Mouse (Mus musculus): ENCODE data around the gene Gpsm3. TPM values are rescaled to one million over a fixed set of nuclear protein-coding genes. Genes with fewer than 3 reads are reported as not detected.

Gene Gpsm3
- polyA plus RNA-seq, 1 experiment from 2014 or later, result 18.5 TPM

DNA sequence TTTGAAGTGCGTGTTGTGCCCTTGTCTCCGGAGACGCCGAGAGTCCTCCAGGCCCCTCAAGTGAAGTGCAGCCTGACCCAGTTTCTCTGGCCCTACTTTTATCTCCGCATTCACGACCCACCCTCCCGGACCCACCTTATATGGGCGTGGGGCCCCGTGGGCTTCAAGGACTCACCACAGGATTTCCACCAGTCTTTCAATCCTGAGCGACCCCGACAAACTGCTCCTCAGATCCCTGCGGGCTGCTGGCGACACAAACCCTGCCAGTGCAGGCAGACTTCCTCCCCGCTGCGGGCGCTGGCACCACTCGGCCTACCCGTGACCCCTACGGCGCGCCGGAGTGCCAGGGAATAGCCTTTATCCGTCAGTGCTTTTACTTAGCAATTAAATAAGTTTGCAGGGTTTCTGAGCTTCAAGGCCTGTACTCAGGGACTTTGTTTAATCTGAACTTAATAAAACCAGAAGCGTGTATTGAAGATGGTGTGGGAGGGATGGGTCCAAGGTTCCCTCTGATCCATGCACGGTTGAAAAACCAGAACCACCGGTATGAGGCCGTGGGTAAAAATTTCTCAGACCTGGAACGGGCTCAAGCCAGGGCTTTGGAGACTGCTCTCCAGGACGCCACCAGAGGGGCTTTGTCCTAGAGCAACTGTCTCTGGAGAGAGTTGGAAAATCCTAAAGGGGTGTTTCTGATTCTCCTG lies 38.5 kb downstream of the Gpsm3 start, which contains the start of gene Ppt2:
Gene Ppt2 (minus strand): TSS at position 568 of the 701 bp plus-strand sequence.
- H3K4me1 ChIP-seq (ENCODE audit: control insufficient read depth, insufficient read depth, low read length), result peaks cover 28% of the 10 kb centered on the region
- H3K36me3 ChIP-seq (ENCODE audit: control insufficient read depth, insufficient read depth), result peaks cover under 1% of the 10 kb centered on the region; the same call in 1 of the 2 replicates

DNA sequence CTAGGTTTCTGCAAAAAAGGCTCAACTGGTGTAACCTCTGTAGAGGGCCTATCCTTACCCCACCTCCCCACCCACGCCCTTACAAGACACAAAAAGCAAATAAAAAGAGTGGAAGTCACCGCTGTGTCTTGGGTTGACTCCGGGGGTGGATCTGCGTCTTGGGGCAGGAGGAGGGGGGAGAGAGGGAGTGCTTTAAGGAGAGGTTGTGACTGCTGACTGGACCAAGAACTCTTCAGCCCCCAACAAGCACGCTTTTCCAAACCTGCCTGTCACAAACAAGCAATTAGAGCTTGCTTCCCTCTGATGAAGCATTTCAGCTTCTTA lies 39.0 kb downstream of the Gpsm3 start:
- Histone ChIP-seq H3K4me2 (ENCODE audit: low read depth, low read length) (peak overlapping the region; percentile 78), H3K4me1 (ENCODE audit: control insufficient read depth, insufficient read depth, low read length) (peaks cover 28% of the 10 kb centered on the region), H3K27me3 (ENCODE audit: control insufficient read depth, insufficient read depth, low read length) (peaks cover 31% of the 10 kb centered on the region), H3K4me3 (ENCODE audit: low read length) (peak overlapping the region; percentile 83; the same call in 1 of the 2 replicates), H3K27ac (ENCODE audit: low read length) (peak overlapping the region; percentile 96), H3K9me3 (replicated peaks; ENCODE audit: control insufficient read depth, low read length) (no peaks in the 10 kb centered on the region), H3K9ac (ENCODE audit: low read length) (peak overlapping the region; percentile 84), H3K36me3 (ENCODE audit: control insufficient read depth, insufficient read depth) (no peaks in the 10 kb centered on the region)
- no peak for ATAC-seq (replicated peaks; ENCODE audit: extremely low read depth, insufficient read depth, low FRiP score)
- 51% methylated on average over 5 of the region's 5 CpGs for WGBS

More for the DNA sequence above, 38.5 kb downstream of the Gpsm3 start, which contains the start of gene Ppt2:
- H3K9me3 ChIP-seq (replicated peaks; ENCODE audit: control insufficient read depth, low read length), result no peaks in the 10 kb centered on the region
- WGBS, result 4% methylated on average over 29 of the region's 29 CpGs
- peaks cover 25% of the 10 kb centered on the region for H3K27me3 ChIP-seq (ENCODE audit: control insufficient read depth, insufficient read depth, low read length)
- H3K9ac ChIP-seq (ENCODE audit: low read length), result peak within 1 kb of the TSS; percentile 84
- ATAC-seq (replicated peaks; ENCODE audit: extremely low read depth, insufficient read depth, low FRiP score), result peak; percentile 11; the same call in 1 of the 2 replicates
- H3K4me2 ChIP-seq (ENCODE audit: low read depth, low read length), result peak within 1 kb of the TSS; percentile 78
- peak within 1 kb of the TSS; percentile 83 for H3K4me3 ChIP-seq (ENCODE audit: low read length)
- peak within 1 kb of the TSS; percentile 96 for H3K27ac ChIP-seq (ENCODE audit: low read length)

DNA sequence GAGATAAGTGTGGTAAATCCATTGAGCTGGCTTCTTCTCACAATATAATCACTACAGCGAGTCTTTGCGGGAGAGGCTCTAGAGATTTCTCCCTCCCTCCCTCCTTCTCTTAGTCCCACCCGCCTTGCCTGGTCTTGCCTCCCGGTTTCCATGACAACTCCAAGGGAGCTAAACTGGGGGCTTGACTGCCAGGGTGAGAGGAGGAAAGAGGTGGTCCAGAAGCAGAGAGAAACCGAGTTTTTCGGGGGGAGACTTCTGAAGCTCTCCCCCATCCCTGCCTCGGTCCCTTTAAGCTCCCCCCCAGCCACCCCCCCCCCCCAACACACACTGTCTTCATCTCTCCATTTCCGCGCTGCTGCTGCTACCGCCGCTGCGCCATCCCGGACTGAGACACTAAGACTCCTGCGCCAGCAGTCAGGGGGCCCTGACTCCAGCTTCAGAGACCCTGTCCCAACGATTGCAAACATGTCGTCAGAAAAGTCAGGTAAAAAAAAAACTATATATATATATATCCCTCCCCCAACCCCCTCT lies 39.7 kb downstream of the Gpsm3 start, which contains the start of gene Prrt1:
Gene Prrt1 (plus strand): TSS at position 313 of the 531 bp plus-strand sequence.
- H3K4me1 ChIP-seq (ENCODE audit: control insufficient read depth, insufficient read depth, low read length), result peaks cover 28% of the 10 kb centered on the region
- peak within 1 kb of the TSS; percentile 84 for H3K9ac ChIP-seq (ENCODE audit: low read length)
- no peak for ATAC-seq (replicated peaks; ENCODE audit: extremely low read depth, insufficient read depth, low FRiP score)
- peak within 1 kb of the TSS; percentile 78 for H3K4me2 ChIP-seq (ENCODE audit: low read depth, low read length)
- peak within 1 kb of the TSS; percentile 96 for H3K27ac ChIP-seq (ENCODE audit: low read length)
- peaks cover 31% of the 10 kb centered on the region for H3K27me3 ChIP-seq (ENCODE audit: control insufficient read depth, insufficient read depth, low read length)
- 6% methylated on average over 16 of the region's 16 CpGs for WGBS
- H3K4me3 ChIP-seq (ENCODE audit: low read length), result peak within 1 kb of the TSS; percentile 83
- H3K9me3 ChIP-seq (replicated peaks; ENCODE audit: control insufficient read depth, low read length), result no peaks in the 10 kb centered on the region
- no peaks in the 10 kb centered on the region for H3K36me3 ChIP-seq (ENCODE audit: control insufficient read depth, insufficient read depth)

DNA sequence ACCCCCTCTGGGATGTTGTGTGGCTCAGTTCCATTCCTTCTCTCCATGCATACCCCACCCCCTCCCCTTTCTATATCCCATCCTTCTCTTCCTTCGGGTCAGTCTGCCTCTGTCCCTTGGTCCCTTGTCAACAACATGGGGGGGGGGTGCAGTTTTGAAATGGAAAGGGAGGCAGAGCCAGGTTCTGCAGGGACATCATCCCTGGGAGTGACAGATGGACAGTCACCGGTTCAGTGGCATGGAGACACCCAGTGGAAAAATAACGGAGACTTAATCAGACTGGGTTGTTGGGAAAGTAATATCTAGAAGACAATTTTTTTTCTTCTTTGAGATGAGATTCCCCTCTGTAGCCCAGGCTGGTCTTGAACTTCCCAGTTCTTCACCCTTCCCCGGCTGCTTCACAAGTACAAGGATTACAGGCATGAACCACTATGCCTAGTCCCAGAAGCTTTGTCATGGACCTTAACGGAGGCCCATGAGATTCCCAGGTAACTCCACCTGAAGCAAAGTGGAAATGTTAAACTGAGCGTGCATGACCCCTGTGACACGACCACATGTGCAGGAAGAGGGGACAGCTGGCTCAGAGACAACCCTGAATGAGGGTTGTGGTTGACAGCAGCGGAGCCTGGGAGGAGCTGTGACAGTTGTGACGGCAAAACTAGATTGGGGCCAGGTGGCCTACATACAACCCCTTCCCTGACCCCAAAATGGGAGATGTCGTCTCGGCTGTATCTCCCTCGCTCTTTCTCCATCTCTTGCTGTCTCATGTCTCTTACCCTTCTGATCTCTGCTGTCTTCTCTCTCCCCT lies 40.4 kb downstream of the Gpsm3 start:
- H3K4me3 ChIP-seq (ENCODE audit: low read length), result peak overlapping the region; percentile 47
- H3K27ac ChIP-seq (ENCODE audit: low read length), result peak overlapping the region; percentile 30; the same call in 1 of the 2 replicates
- H3K4me1 ChIP-seq (ENCODE audit: control insufficient read depth, insufficient read depth, low read length), result peaks cover 28% of the 10 kb centered on the region
- no peak for ATAC-seq (replicated peaks; ENCODE audit: extremely low read depth, insufficient read depth, low FRiP score)
- H3K4me2 ChIP-seq (ENCODE audit: low read depth, low read length), result peak overlapping the region; percentile 78
- peaks cover 31% of the 10 kb centered on the region for H3K27me3 ChIP-seq (ENCODE audit: control insufficient read depth, insufficient read depth, low read length)
- H3K9ac ChIP-seq (ENCODE audit: low read length), result no peak overlapping the region
- H3K9me3 ChIP-seq (replicated peaks; ENCODE audit: control insufficient read depth, low read length), result no peaks in the 10 kb centered on the region
- 27% methylated on average over 12 of the region's 12 CpGs for WGBS
- no peaks in the 10 kb centered on the region for H3K36me3 ChIP-seq (ENCODE audit: control insufficient read depth, insufficient read depth)

DNA sequence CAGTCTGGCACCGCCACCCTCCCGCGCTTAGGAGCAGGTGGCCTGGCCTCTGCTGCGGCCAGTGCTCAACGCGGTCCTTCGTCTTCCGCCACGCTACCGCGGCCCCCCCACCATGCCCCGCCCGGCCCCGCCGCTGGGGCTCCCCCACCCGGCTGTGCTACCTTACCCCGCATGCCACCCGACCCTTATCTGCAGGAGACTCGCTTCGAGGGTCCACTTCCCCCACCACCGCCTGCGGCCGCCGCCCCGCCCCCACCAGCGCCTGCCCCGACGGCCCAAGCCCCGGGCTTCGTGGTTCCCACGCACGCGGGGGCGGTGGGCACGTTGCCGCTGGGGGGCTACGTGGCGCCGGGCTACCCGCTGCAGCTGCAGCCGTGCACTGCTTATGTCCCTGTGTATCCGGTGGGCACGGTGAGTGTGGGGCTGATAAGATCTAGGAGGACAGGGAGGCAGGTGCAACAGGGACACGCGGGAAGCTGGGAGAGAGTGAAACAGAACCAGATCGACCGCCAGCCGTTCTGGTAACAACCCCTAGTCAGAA lies 41.2 kb downstream of the Gpsm3 start:
- 3% methylated on average over 48 of the region's 48 CpGs for WGBS
- Histone ChIP-seq H3K4me3 (ENCODE audit: low read length) (peak overlapping the region; percentile 47), H3K4me1 (ENCODE audit: control insufficient read depth, insufficient read depth, low read length) (peaks cover 28% of the 10 kb centered on the region), H3K9me3 (replicated peaks; ENCODE audit: control insufficient read depth, low read length) (no peaks in the 10 kb centered on the region), H3K27ac (ENCODE audit: low read length) (no peak overlapping the region; the same call in 1 of the 2 replicates), H3K9ac (ENCODE audit: low read length) (peak overlapping the region; percentile 53), H3K27me3 (ENCODE audit: control insufficient read depth, insufficient read depth, low read length) (peaks cover 31% of the 10 kb centered on the region), H3K36me3 (ENCODE audit: control insufficient read depth, insufficient read depth) (no peaks in the 10 kb centered on the region), H3K4me2 (ENCODE audit: low read depth, low read length) (peak overlapping the region; percentile 78)
- no peak for ATAC-seq (replicated peaks; ENCODE audit: extremely low read depth, insufficient read depth, low FRiP score)

DNA sequence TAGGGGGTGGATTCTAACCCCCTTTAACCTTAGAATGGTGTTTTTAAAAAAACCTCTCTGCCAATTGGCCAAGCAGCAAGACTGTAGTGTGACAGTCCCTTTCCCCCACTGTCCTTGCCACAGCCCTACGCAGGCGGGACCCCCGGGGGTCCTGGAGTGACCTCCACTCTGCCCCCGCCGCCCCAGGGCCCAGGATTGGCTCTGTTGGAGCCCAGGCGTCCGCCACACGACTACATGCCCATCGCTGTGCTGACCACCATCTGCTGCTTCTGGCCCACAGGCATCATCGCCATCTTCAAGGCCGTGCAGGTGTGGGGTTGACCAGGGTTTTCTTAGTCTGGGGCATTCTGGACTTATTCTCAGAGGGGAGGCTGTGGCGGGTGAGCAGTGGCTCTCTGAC lies 42.0 kb downstream of the Gpsm3 start:
- ATAC-seq (replicated peaks; ENCODE audit: extremely low read depth, insufficient read depth, low FRiP score), result no peak
- Histone ChIP-seq H3K9me3 (replicated peaks; ENCODE audit: control insufficient read depth, low read length) (no peaks in the 10 kb centered on the region), H3K9ac (ENCODE audit: low read length) (peak overlapping the region; percentile 59), H3K27ac (ENCODE audit: low read length) (peak overlapping the region; percentile 41; the same call in 1 of the 2 replicates), H3K4me3 (ENCODE audit: low read length) (peak overlapping the region; percentile 47), H3K27me3 (ENCODE audit: control insufficient read depth, insufficient read depth, low read length) (peaks cover 31% of the 10 kb centered on the region), H3K4me1 (ENCODE audit: control insufficient read depth, insufficient read depth, low read length) (peaks cover 21% of the 10 kb centered on the region), H3K4me2 (ENCODE audit: low read depth, low read length) (peak overlapping the region; percentile 78), H3K36me3 (ENCODE audit: control insufficient read depth, insufficient read depth) (no peaks in the 10 kb centered on the region)
- WGBS, result 7% methylated on average over 12 of the region's 12 CpGs

DNA sequence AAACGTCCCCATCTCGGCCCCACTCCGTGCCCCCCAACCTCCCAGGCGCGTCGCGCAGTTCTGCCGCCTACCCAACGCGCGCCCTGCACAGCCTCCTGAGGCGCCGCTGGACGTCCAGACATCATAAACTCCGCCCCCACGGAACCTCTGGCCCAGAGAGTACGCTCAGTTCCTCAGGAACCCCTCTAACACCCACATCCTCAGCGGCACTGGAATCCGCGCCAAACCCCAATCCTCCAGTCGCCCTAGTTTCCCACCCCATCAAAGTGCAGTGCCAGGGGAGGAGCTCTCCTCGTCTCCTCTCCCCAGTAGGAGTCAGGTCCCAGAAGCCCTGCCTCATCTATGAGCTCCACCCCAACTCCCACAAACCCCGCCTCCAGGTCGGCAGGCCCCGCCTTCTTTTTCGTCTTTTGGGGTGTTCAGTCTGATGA lies 42.7 kb downstream of the Gpsm3 start:
- H3K4me1 ChIP-seq (ENCODE audit: control insufficient read depth, insufficient read depth, low read length), result peaks cover 20% of the 10 kb centered on the region
- no peaks in the 10 kb centered on the region for H3K9me3 ChIP-seq (replicated peaks; ENCODE audit: control insufficient read depth, low read length)
- H3K36me3 ChIP-seq (ENCODE audit: control insufficient read depth, insufficient read depth), result no peaks in the 10 kb centered on the region
- ATAC-seq (replicated peaks; ENCODE audit: extremely low read depth, insufficient read depth, low FRiP score), result 0 out of 2 replicates have a peak, but pooled peaks have one; percentile 8
- H3K27ac ChIP-seq (ENCODE audit: low read length), result peak overlapping the region; percentile 22; the same call in 1 of the 2 replicates
- peak overlapping the region; percentile 47 for H3K4me3 ChIP-seq (ENCODE audit: low read length)
- H3K9ac ChIP-seq (ENCODE audit: low read length), result peak overlapping the region; percentile 59
- peak overlapping the region; percentile 78 for H3K4me2 ChIP-seq (ENCODE audit: low read depth, low read length)
- H3K27me3 ChIP-seq (ENCODE audit: control insufficient read depth, insufficient read depth, low read length), result peaks cover 31% of the 10 kb centered on the region
- WGBS, result 2% methylated on average over 26 of the region's 26 CpGs

DNA sequence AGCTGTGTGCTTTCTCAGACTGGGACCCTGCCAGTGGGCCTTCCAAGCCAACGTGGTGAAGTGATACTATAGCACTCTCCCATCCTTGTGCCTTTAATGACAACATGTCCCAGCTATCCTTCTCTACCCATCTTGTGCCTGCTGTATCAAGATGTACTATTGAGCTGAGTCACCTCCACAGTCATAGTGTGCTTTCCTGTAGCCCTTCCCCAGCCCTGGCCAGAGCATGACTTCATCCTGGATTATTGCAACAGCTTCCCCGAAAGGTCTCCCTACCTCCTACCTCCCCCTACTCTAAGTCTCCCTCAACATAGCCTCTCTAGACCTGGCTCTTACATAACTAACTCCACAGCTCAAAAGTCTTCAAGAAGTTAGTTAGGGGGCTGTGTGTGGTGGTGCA lies 46.1 kb downstream of the Gpsm3 start:
- WGBS, result 59% methylated on average over 2 of the region's 2 CpGs
- no peaks in the 10 kb centered on the region for H3K36me3 ChIP-seq (ENCODE audit: control insufficient read depth, insufficient read depth)
- H3K4me1 ChIP-seq (ENCODE audit: control insufficient read depth, insufficient read depth, low read length), result peaks cover 10% of the 10 kb centered on the region
- no peaks in the 10 kb centered on the region; the same call in 1 of the 2 replicates for H3K9me3 ChIP-seq (replicated peaks; ENCODE audit: control insufficient read depth, low read length)
- H3K27me3 ChIP-seq (ENCODE audit: control insufficient read depth, insufficient read depth, low read length), result peaks cover 22% of the 10 kb centered on the region
- H3K27ac ChIP-seq (ENCODE audit: low read length), result no peak overlapping the region
- no peak overlapping the region for H3K4me2 ChIP-seq (ENCODE audit: low read depth, low read length)
- no peak for ATAC-seq (replicated peaks; ENCODE audit: extremely low read depth, insufficient read depth, low FRiP score)
- H3K9ac ChIP-seq (ENCODE audit: low read length), result no peak overlapping the region
- no peak overlapping the region for H3K4me3 ChIP-seq (ENCODE audit: low read length)

Measured in heart, embryonic 16.5 days (tissue).